Mouse (Mus musculus) spleen, adult 2 months (tissue): ENCODE measurements around the gene Ppp1r21.

Experiments
- CTCF ChIP-seq: fragments of 200-500 bp; IDR thresholded peaks from 2 replicates; pipeline ENCODE4 v1.5.1; 2011; ENCODE audit warnings: mild to moderate bottlenecking, inconsistent platforms; ENCODE audit not compliant: insufficient read depth, insufficient read length, insufficient replicate concordance; ENCODE audit errors: extremely low read depth
- POLR2A ChIP-seq: fragments of 200-500 bp; IDR thresholded peaks from 2 replicates; pipeline ENCODE4 v1.6.1; 2011; ENCODE audit warnings: low read depth, low read length, inconsistent platforms

- TF ChIP-seq POLR2A (no peak), CTCF (no peak)
Measured at GRCm38 (mm10) chr17:88630554-88630948, 100.6 kb downstream of the Ppp1r21 start.
